Mouse (Mus musculus) heart, adult 2 months (tissue): ENCODE measurements around the gene Ifitm10.

ENCODE experiments used
- CTCF ChIP-seq: fragments of 200-600 bp; IDR thresholded peaks from 2 replicates; pipeline ENCODE4 v1.8.1; 2022; ENCODE audit warnings: antibody characterized with exemption, mild to moderate bottlenecking, moderate library complexity
- POLR2A ChIP-seq: fragments of 200-500 bp; IDR thresholded peaks from 2 replicates; pipeline ENCODE4 v1.6.1; 2011; ENCODE audit warnings: mild to moderate bottlenecking, low read depth, low read length, control low read depth; ENCODE audit not compliant: insufficient read depth

DNA sequence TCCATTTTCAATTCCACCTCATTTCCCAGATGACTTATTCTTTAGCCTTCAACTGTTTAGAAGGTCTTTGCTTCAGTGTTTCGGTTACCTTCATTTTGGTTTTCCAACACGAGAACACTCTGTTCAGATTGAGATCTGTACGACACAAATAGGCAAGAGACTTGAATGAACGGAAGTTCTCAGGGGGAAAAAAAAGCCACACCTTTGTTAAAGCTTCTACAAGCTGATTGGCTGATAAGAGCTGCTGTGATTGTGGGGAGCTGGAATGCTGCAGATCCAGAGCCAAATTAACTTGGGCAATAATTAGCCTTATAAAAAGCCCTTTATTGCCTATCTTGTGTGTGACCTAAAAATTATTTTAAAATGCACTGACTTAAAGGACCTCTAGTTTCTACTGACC, 41.8 kb upstream of the Ifitm10 start:
- no peak for TF ChIP-seq CTCF
- 0 out of 2 replicates have a peak, but pooled peaks have one; percentile 32 for TF ChIP-seq POLR2A
